Mouse (Mus musculus) large intestine, adult 2 months (tissue): ENCODE measurements around the gene Rfc1. TPM values are rescaled to one million over a fixed set of nuclear protein-coding genes. Genes with fewer than 3 reads are reported as not detected.

Experiments
- DNase-seq: peaks from one replicate; pipeline ENCODE4 v3.0.0-alpha.2; 2012; ENCODE audit warnings: low read depth, low spot score
- WGBS: fragments of 180-500 bp; shearing (Covaris S2); methylation state at CpG from one replicate; pipeline ENCODE4 v1.1.7; 2018; 5-methylcytosine and 5-hydroxymethylcytosine counted together
- polyA plus RNA-seq: library from polyadenylated mRNA; depleted of rRNA; stranded (reverse); fragments of >200 nt; gene quantifications from 2 replicates; pipeline ENCODE4 v1.2.3, GENCODE M21; 2012; rRNA removed

Gene Rfc1
- 12.0 and 13.6 TPM in 2 replicates for polyA plus RNA-seq

- peak; percentile 73 for DNase-seq
- WGBS, result under 1% methylated on average over 65 of the region's 65 CpGs
These were observed at the start of gene Rfc1 for GRCm38 (mm10) chr5:65335298-65336074. Gene Rfc1 (minus strand): TSS chr5:65335670.

GRCm38 (mm10) chr5:65374746-65375145 lies 39.3 kb upstream of the Rfc1 start:
- WGBS, result 86% methylated on average over 7 of the region's 7 CpGs
- DNase-seq, result no peak

- no peak for DNase-seq
- 63% methylated on average over 7 of the region's 7 CpGs for WGBS
These were observed 36.1 kb upstream of the Rfc1 start for GRCm38 (mm10) chr5:65371551-65371950.

GRCm38 (mm10) chr5:65367837-65368236 lies 32.4 kb upstream of the Rfc1 start:
- DNase-seq, result no peak
- 55% methylated on average over 11 of the region's 11 CpGs for WGBS

- no peak for DNase-seq
- 81% methylated on average over 3 of the region's 3 CpGs for WGBS
These were observed 22.3 kb upstream of the Rfc1 start for GRCm38 (mm10) chr5:65357771-65358170.

GRCm38 (mm10) chr5:65356851-65357250 lies 21.4 kb upstream of the Rfc1 start:
- no peak for DNase-seq
- WGBS, result 56% methylated on average over 6 of the region's 6 CpGs

GRCm38 (mm10) chr5:65354985-65355384 lies 19.5 kb upstream of the Rfc1 start:
- WGBS, result 78% methylated on average over 5 of the region's 5 CpGs
- DNase-seq, result no peak

GRCm38 (mm10) chr5:65354097-65354496 lies 18.6 kb upstream of the Rfc1 start:
- no peak for DNase-seq
- 19% methylated on average over 3 of the region's 3 CpGs for WGBS

GRCm38 (mm10) chr5:65350508-65350907 lies 15.0 kb upstream of the Rfc1 start:
- 65% methylated on average over 10 of the region's 10 CpGs for WGBS
- no peak for DNase-seq

- 26% methylated on average over 15 of the region's 15 CpGs for WGBS
- DNase-seq, result peak; percentile 78
These were observed 12.7 kb upstream of the Rfc1 start, which contains the start of gene Klb for GRCm38 (mm10) chr5:65348168-65348567. Gene Klb (plus strand): TSS chr5:65348314.

GRCm38 (mm10) chr5:65340167-65340566 lies 4.7 kb upstream of the Rfc1 start:
- DNase-seq, result no peak
- WGBS, result 24% methylated on average over 4 of the region's 4 CpGs

- 74% methylated on average over 6 of the region's 6 CpGs for WGBS
- no peak for DNase-seq
These were observed 2.9 kb upstream of the Rfc1 start for GRCm38 (mm10) chr5:65338394-65338793.

GRCm38 (mm10) chr5:65336075-65336355 lies 545 bp upstream of the Rfc1 start:
- WGBS, result 21% methylated on average over 4 of the region's 4 CpGs

GRCm38 (mm10) chr5:65334788-65335187 lies 682 bp downstream of the Rfc1 start:
- no peak for DNase-seq
- 0% methylated on average over 8 of the region's 8 CpGs for WGBS

More at GRCm38 (mm10) chr5:65336075-65336355, 545 bp upstream of the Rfc1 start:
- no peak for DNase-seq

- 60% methylated on average over 3 of the region's 3 CpGs for WGBS
These were observed 5.5 kb downstream of the Rfc1 start for GRCm38 (mm10) chr5:65329971-65330370.

GRCm38 (mm10) chr5:65326212-65326611 lies 9.3 kb downstream of the Rfc1 start:
- DNase-seq, result no peak
- WGBS, result 28% methylated on average over 5 of the region's 5 CpGs

More at GRCm38 (mm10) chr5:65329971-65330370, 5.5 kb downstream of the Rfc1 start:
- DNase-seq, result no peak

GRCm38 (mm10) chr5:65324758-65325355 lies 10.6 kb downstream of the Rfc1 start:
- WGBS, result 73% methylated on average over 3 of the region's 3 CpGs
- no peak for DNase-seq

- WGBS, result 58% methylated on average over 3 of the region's 3 CpGs
- DNase-seq, result no peak
These were observed 11.2 kb downstream of the Rfc1 start for GRCm38 (mm10) chr5:65324271-65324670.

GRCm38 (mm10) chr5:65322165-65322564 lies 13.3 kb downstream of the Rfc1 start:
- WGBS, result 42% methylated on average over 10 of the region's 10 CpGs
- no peak for DNase-seq

GRCm38 (mm10) chr5:65319176-65319575 lies 16.3 kb downstream of the Rfc1 start:
- DNase-seq, result no peak
- WGBS, result 88% methylated on average over 9 of the region's 9 CpGs

GRCm38 (mm10) chr5:65308866-65309265 lies 26.6 kb downstream of the Rfc1 start:
- WGBS, result 92% methylated on average over 3 of the region's 3 CpGs

More at GRCm38 (mm10) chr5:65308866-65309265, 26.6 kb downstream of the Rfc1 start:
- no peak for DNase-seq
